Mouse (Mus musculus) kidney, embryonic 16.5 days (tissue): ENCODE measurements around the gene Chst15. TPM values are rescaled to one million over a fixed set of nuclear protein-coding genes. Genes with fewer than 3 reads are reported as not detected.

ENCODE experiments used
- ATAC-seq: fragments of 200-750 bp; cut with Nextera tagmentation; 2 replicates; pipeline ENCODE4 v1.8.0; 2017; ENCODE audit warnings: moderate TSS enrichment; ENCODE audit not compliant: low FRiP score, low TSS enrichment
- H3K27ac ChIP-seq: fragments of 300-500 bp; sonication (generic); 2 replicates; pipeline ENCODE4 v1.5.1; 2014; ENCODE audit warnings: low read length
- H3K27me3 ChIP-seq: fragments of 300-500 bp; sonication (generic); 2 replicates; pipeline ENCODE4 v1.6.1; 2014; ENCODE audit warnings: low read length, control low read depth, mixed read lengths; ENCODE audit not compliant: insufficient read depth
- H3K36me3 ChIP-seq: fragments of 300-500 bp; sonication (generic); 2 replicates; pipeline ENCODE4 v1.6.1; 2014; ENCODE audit warnings: low read length, control low read depth, mixed read lengths; ENCODE audit not compliant: insufficient read depth
- H3K4me1 ChIP-seq: fragments of 300-500 bp; sonication (generic); 2 replicates; pipeline ENCODE4 v1.6.1; 2014; ENCODE audit warnings: low read length, control low read depth, mixed read lengths; ENCODE audit not compliant: insufficient read depth
- H3K4me2 ChIP-seq: fragments of 300-500 bp; sonication (generic); replicated peaks from 2 replicates; pipeline ENCODE4 v1.6.1; 2014; ENCODE audit warnings: low read depth, low read length
- H3K4me3 ChIP-seq: fragments of 300-500 bp; sonication (generic); 2 replicates; pipeline ENCODE4 v1.5.1; 2014; ENCODE audit warnings: mild to moderate bottlenecking, low read length
- H3K9ac ChIP-seq: fragments of 300-500 bp; sonication (generic); replicated peaks from 2 replicates; pipeline ENCODE4 v1.6.1; 2014; ENCODE audit warnings: low read length
- H3K9me3 ChIP-seq: fragments of 300-500 bp; sonication (generic); 2 replicates; pipeline ENCODE4 v1.6.1; 2016; ENCODE audit warnings: low read length, control low read depth
- WGBS: fragments of 180-500 bp; shearing (Covaris S2); extraction: QIAGEN DNeasy Blood & Tissue Kit; methylation state at CpG from one replicate; pipeline ENCODE4 v1.1.7; 2014; 5-methylcytosine and 5-hydroxymethylcytosine counted together
- polyA plus RNA-seq: library from polyadenylated mRNA; unstranded; fragments of >200 nt; fragmentation: Nextera tagmentation; extraction: Ambion mirVana; gene quantifications from 2 replicates; pipeline ENCODE4 v1.2.1, GENCODE M21; 2015

The Chst15 gene
- polyA plus RNA-seq, 1 experiment from 2014 or later = 19.7 TPM

GRCm38 (mm10) chr7:132284795-132285194 lies 32.2 kb downstream of the Chst15 start:
- no peaks in the 10 kb centered on the region for H3K9me3 ChIP-seq
- 24% methylated on average over 1 of the region's 1 CpGs for WGBS
- no peaks in the 10 kb centered on the region for H3K36me3 ChIP-seq
- peaks cover 74% of the 10 kb centered on the region for H3K4me1 ChIP-seq
- no peaks in the 10 kb centered on the region for H3K27me3 ChIP-seq
- no peak overlapping the region for H3K9ac ChIP-seq
- no peak overlapping the region for H3K4me3 ChIP-seq
- H3K4me2 ChIP-seq = no peak overlapping the region
- H3K27ac ChIP-seq = no peak overlapping the region
- ATAC-seq = no peak

- no peaks in the 10 kb centered on the region for H3K36me3 ChIP-seq
- H3K27me3 ChIP-seq = no peaks in the 10 kb centered on the region
- peaks cover 68% of the 10 kb centered on the region for H3K4me1 ChIP-seq
- no peaks in the 10 kb centered on the region for H3K9me3 ChIP-seq
- H3K27ac ChIP-seq = no peak overlapping the region
- ATAC-seq = no peak
- 57% methylated on average over 7 of the region's 7 CpGs for WGBS
- no peak overlapping the region for H3K4me3 ChIP-seq
- no peak overlapping the region for H3K9ac ChIP-seq
- H3K4me2 ChIP-seq = no peak overlapping the region
Measured at GRCm38 (mm10) chr7:132284048-132284737, 32.8 kb downstream of the Chst15 start.

- H3K9me3 ChIP-seq = no peaks in the 10 kb centered on the region
- H3K36me3 ChIP-seq = no peaks in the 10 kb centered on the region
- no peak for ATAC-seq
- WGBS = 83% methylated on average over 2 of the region's 2 CpGs
- no peaks in the 10 kb centered on the region for H3K27me3 ChIP-seq
- H3K4me1 ChIP-seq = peaks cover 52% of the 10 kb centered on the region
- no peak overlapping the region for H3K27ac ChIP-seq
- H3K4me3 ChIP-seq = no peak overlapping the region
- H3K4me2 ChIP-seq = no peak overlapping the region
- H3K9ac ChIP-seq = no peak overlapping the region
Measured at GRCm38 (mm10) chr7:132282576-132282975, 34.5 kb downstream of the Chst15 start.

- no peak overlapping the region for H3K27ac ChIP-seq
- H3K4me1 ChIP-seq = peaks cover 48% of the 10 kb centered on the region
- H3K9me3 ChIP-seq = no peaks in the 10 kb centered on the region
- H3K4me2 ChIP-seq = no peak overlapping the region
- no peak for ATAC-seq
- H3K9ac ChIP-seq = no peak overlapping the region
- H3K27me3 ChIP-seq = no peaks in the 10 kb centered on the region
- 82% methylated on average over 3 of the region's 3 CpGs for WGBS
- H3K36me3 ChIP-seq = no peaks in the 10 kb centered on the region
- H3K4me3 ChIP-seq = no peak overlapping the region
Measured at GRCm38 (mm10) chr7:132282161-132282560, 34.9 kb downstream of the Chst15 start.

- Histone ChIP-seq H3K4me1 (peaks cover 44% of the 10 kb centered on the region), H3K9me3 (no peaks in the 10 kb centered on the region), H3K27ac (no peak overlapping the region), H3K4me3 (no peak overlapping the region), H3K4me2 (no peak overlapping the region), H3K9ac (no peak overlapping the region), H3K36me3 (no peaks in the 10 kb centered on the region), H3K27me3 (no peaks in the 10 kb centered on the region)
- 81% methylated on average over 4 of the region's 4 CpGs for WGBS
- no peak for ATAC-seq
Measured at GRCm38 (mm10) chr7:132281753-132282152, 35.3 kb downstream of the Chst15 start.

- ATAC-seq = peak; percentile 37; the same call in 1 of the 2 replicates
- Histone ChIP-seq H3K4me2 (no peak overlapping the region), H3K36me3 (no peaks in the 10 kb centered on the region), H3K27ac (peak overlapping the region; percentile 60; the same call in 1 of the 2 replicates), H3K4me1 (peaks cover 14% of the 10 kb centered on the region), H3K9ac (no peak overlapping the region), H3K27me3 (no peaks in the 10 kb centered on the region), H3K9me3 (no peaks in the 10 kb centered on the region), H3K4me3 (no peak overlapping the region)
- 55% methylated on average over 3 of the region's 3 CpGs for WGBS
Measured at GRCm38 (mm10) chr7:132278658-132279057, 38.4 kb downstream of the Chst15 start.

- WGBS = 73% methylated on average over 5 of the region's 5 CpGs
- no peak overlapping the region for H3K27ac ChIP-seq
- no peaks in the 10 kb centered on the region; the same call in 1 of the 2 replicates for H3K4me1 ChIP-seq
- no peaks in the 10 kb centered on the region for H3K36me3 ChIP-seq
- no peak overlapping the region for H3K4me2 ChIP-seq
- H3K9ac ChIP-seq = no peak overlapping the region
- no peaks in the 10 kb centered on the region for H3K27me3 ChIP-seq
- no peak for ATAC-seq
- no peak overlapping the region for H3K4me3 ChIP-seq
- peaks cover 4% of the 10 kb centered on the region; the same call in 1 of the 2 replicates for H3K9me3 ChIP-seq
Measured at GRCm38 (mm10) chr7:132276287-132276686, 40.7 kb downstream of the Chst15 start.

GRCm38 (mm10) chr7:132273741-132274513 lies 43.1 kb downstream of the Chst15 start:
- Histone ChIP-seq H3K4me3 (no peak overlapping the region), H3K9ac (no peak overlapping the region), H3K27me3 (no peaks in the 10 kb centered on the region), H3K9me3 (peaks cover 4% of the 10 kb centered on the region; the same call in 1 of the 2 replicates), H3K36me3 (peaks cover 3% of the 10 kb centered on the region; the same call in 1 of the 2 replicates), H3K27ac (no peak overlapping the region), H3K4me2 (no peak overlapping the region), H3K4me1 (no peaks in the 10 kb centered on the region; the same call in 1 of the 2 replicates)
- no peak for ATAC-seq
- WGBS = 63% methylated on average over 2 of the region's 2 CpGs

GRCm38 (mm10) chr7:132272984-132273383 lies 44.0 kb downstream of the Chst15 start:
- peaks cover 3% of the 10 kb centered on the region; the same call in 1 of the 2 replicates for H3K36me3 ChIP-seq
- H3K27ac ChIP-seq = no peak overlapping the region
- no peak overlapping the region for H3K9ac ChIP-seq
- H3K4me3 ChIP-seq = no peak overlapping the region
- no peak overlapping the region for H3K4me2 ChIP-seq
- ATAC-seq = no peak
- no peaks in the 10 kb centered on the region; the same call in 1 of the 2 replicates for H3K4me1 ChIP-seq
- H3K27me3 ChIP-seq = no peaks in the 10 kb centered on the region
- peaks cover 4% of the 10 kb centered on the region; the same call in 1 of the 2 replicates for H3K9me3 ChIP-seq
- 96% methylated on average over 5 of the region's 5 CpGs for WGBS

GRCm38 (mm10) chr7:132270364-132270763 lies 46.7 kb downstream of the Chst15 start:
- Histone ChIP-seq H3K36me3 (peaks cover 17% of the 10 kb centered on the region; the same call in 1 of the 2 replicates), H3K27ac (no peak overlapping the region), H3K4me2 (no peak overlapping the region), H3K9ac (no peak overlapping the region), H3K4me1 (no peaks in the 10 kb centered on the region), H3K4me3 (no peak overlapping the region), H3K27me3 (no peaks in the 10 kb centered on the region), H3K9me3 (peaks cover 4% of the 10 kb centered on the region; the same call in 1 of the 2 replicates)
- 83% methylated on average over 8 of the region's 8 CpGs for WGBS
- ATAC-seq = no peak
